Mouse (Mus musculus) liver, embryonic 14.5 days (tissue): ENCODE measurements around the gene Atp6ap1l. TPM values are rescaled to one million over a fixed set of nuclear protein-coding genes. Genes with fewer than 3 reads are reported as not detected.

Experiments
- ATAC-seq: fragments of 200-750 bp; cut with Nextera tagmentation; 2 replicates; pipeline ENCODE4 v1.8.0; 2017; ENCODE audit warnings: moderate number of reproducible peaks, mild to moderate bottlenecking, moderate library complexity; ENCODE audit not compliant: insufficient read depth
- DNase-seq, 3 experiments: peaks; one replicate each; pipeline ENCODE4 v3.0.0-alpha.2; 2012 to 2013; ENCODE audit warnings: low read depth in 3 of 3, low spot score in 3 of 3
- H3K27ac ChIP-seq: fragments of 300-500 bp; sonication (generic); 2 replicates; pipeline ENCODE4 v1.5.1; 2014; ENCODE audit warnings: moderate library complexity, mild to moderate bottlenecking, control low read depth, inconsistent platforms
- H3K27me3 ChIP-seq: fragments of 300-500 bp; sonication (generic); 2 replicates; pipeline ENCODE4 v1.6.1; 2014; ENCODE audit warnings: mild to moderate bottlenecking, low read length, moderate library complexity; ENCODE audit not compliant: control insufficient read depth, insufficient read depth
- H3K36me3 ChIP-seq: fragments of 300-500 bp; sonication (generic); replicated peaks from 2 replicates; pipeline ENCODE4 v1.6.1; 2014; ENCODE audit warnings: low read depth; ENCODE audit not compliant: control insufficient read depth, insufficient read depth
- H3K4me1 ChIP-seq, 2 experiments: fragments of 200-500 bp in 1 of 2; fragments of 300-500 bp in 1 of 2; sonication (generic) in 1 of 2; replicated peaks; 2 replicates each; pipeline ENCODE4 v1.6.1; 2012 to 2014; ENCODE audit warnings: antibody characterized with exemption in 1 of 2, inconsistent platforms in 1 of 2, low read length in 1 of 2; ENCODE audit not compliant: control insufficient read depth in 2 of 2, insufficient read depth in 2 of 2
- H3K4me2 ChIP-seq: fragments of 300-500 bp; sonication (generic); 2 replicates; pipeline ENCODE4 v1.6.1; 2014; ENCODE audit warnings: low read depth, mild to moderate bottlenecking, control low read depth, moderate library complexity
- H3K4me3 ChIP-seq, 2 experiments: fragments of 200-500 bp in 1 of 2; fragments of 300-500 bp in 1 of 2; sonication (generic) in 1 of 2; 2 replicates each; pipeline ENCODE4 v1.5.1; 2012 to 2014; ENCODE audit warnings: low read depth in 2 of 2, low read length in 2 of 2, mild to moderate bottlenecking in 2 of 2, control low read depth in 1 of 2, inconsistent platforms in 1 of 2, moderate library complexity in 1 of 2; ENCODE audit not compliant: insufficient read depth in 1 of 2
- H3K9ac ChIP-seq: fragments of 300-500 bp; sonication (generic); replicated peaks from 2 replicates; pipeline ENCODE4 v1.6.1; 2014; ENCODE audit warnings: mild to moderate bottlenecking, control low read depth, moderate library complexity
- H3K9me3 ChIP-seq: fragments of 300-500 bp; sonication (generic); 2 replicates; pipeline ENCODE4 v1.6.1; 2016; ENCODE audit warnings: low read length, mixed read lengths; ENCODE audit not compliant: control insufficient read depth
- CTCF ChIP-seq: IDR thresholded peaks from 2 replicates; pipeline ENCODE4 v1.5.1; 2016; ENCODE audit warnings: antibody characterized with exemption, low read depth, control low read depth
- EP300 ChIP-seq: IDR thresholded peaks from 2 replicates; pipeline ENCODE4 v1.6.1; 2016; ENCODE audit warnings: antibody characterized with exemption, low read depth
- WGBS: fragments of 180-500 bp; shearing (Covaris S2); extraction: QIAGEN DNeasy Blood & Tissue Kit; methylation state at CpG from one replicate; pipeline ENCODE4 v1.1.7; 2014; ENCODE audit not compliant: insufficient replicate concordance; 5-methylcytosine and 5-hydroxymethylcytosine counted together
- polyA plus RNA-seq, 2 experiments: library from polyadenylated mRNA; depleted of rRNA in 1 of 2; stranded (reverse) in 1 of 2; unstranded in 1 of 2; fragments of >200 nt; fragmentation: Nextera tagmentation in 1 of 2; extraction: Ambion mirVana in 1 of 2; gene quantifications; 2 replicates each; pipeline versions ENCODE4 v1.2.1 to v1.2.3; 2012 to 2014

Atp6ap1l gene
- polyA plus RNA-seq (2012; rRNA removed) (not detected in 2 replicates), polyA plus RNA-seq (2014; fragmentation: Nextera tagmentation; extraction: Ambion mirVana) (not detected in 2 replicates)

DNA sequence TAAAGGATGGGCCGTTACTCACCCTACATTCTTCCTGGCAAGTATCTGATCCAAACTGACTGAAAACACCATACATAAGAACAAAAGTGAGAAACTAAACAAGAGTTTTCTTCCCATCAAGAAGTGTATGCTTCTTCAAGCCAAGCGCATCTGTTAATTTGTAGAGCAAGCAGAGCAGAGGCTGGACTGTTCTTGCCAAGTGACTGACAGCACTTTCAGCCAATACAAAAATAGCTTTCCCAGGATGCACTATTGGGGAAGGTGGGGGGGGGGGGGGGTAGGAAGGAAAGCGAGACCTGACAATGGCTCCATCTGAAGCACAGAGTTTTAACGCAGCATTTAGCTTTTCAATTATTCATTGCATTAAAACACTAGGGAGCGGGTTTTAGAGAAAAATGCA is at the start of gene Atp6ap1l:
Gene Atp6ap1l, minus strand, starts transcription at position 180 of the 400 bp plus-strand sequence.
- DNase-seq = no peak
- no peak for TF ChIP-seq CTCF
- TF ChIP-seq EP300 = no peak
- Histone ChIP-seq H3K4me3 (no peak within 1 kb of the TSS), H3K36me3 (no peaks in the 10 kb centered on the region), H3K4me2 (no peak within 1 kb of the TSS), H3K9ac (no peak within 1 kb of the TSS), H3K27ac (no peak within 1 kb of the TSS), H3K27me3 (no peaks in the 10 kb centered on the region), H3K4me1 (no peaks in the 10 kb centered on the region), H3K9me3 (no peaks in the 10 kb centered on the region)
- ATAC-seq = no peak
- WGBS = 77% methylated on average over 5 of the region's 5 CpGs

DNA sequence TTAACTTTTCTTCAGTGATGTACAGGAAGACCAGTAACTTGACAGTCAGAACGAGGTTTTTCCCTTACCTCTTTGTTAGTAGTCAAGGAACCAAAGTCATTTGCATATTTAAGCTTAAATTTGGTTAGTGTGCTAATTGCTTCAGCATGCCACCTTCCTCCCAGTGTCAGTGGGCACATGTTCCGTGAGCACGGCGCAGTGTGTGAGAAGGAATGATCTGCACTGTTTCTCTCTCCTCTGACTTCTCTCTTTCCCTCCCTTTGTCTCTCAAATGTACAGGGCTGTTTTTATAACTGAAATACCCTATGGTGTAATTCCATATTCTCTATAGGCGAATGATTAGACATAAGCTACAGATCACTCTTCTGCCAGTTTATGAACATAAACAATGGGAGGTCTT is 34.4 kb upstream of the Atp6ap1l start:
- DNase-seq = no peak
- peaks cover 13 to 19% of the 10 kb centered on the region in 2 experiments for H3K4me1 ChIP-seq
- no peaks in the 10 kb centered on the region for H3K36me3 ChIP-seq
- peak overlapping the region; percentile 40 for H3K4me2 ChIP-seq
- peak; percentile 51; the same call in 1 of the 2 replicates for ATAC-seq
- TF ChIP-seq EP300 (no peak), CTCF (no peak)
- H3K4me3 ChIP-seq = no peak overlapping the region
- no peak overlapping the region; the same call in 1 of the 2 replicates for H3K9ac ChIP-seq
- H3K27me3 ChIP-seq = no peaks in the 10 kb centered on the region
- 44% methylated on average over 5 of the region's 5 CpGs for WGBS
- peak overlapping the region; percentile 8 for H3K27ac ChIP-seq
- no peaks in the 10 kb centered on the region for H3K9me3 ChIP-seq

DNA sequence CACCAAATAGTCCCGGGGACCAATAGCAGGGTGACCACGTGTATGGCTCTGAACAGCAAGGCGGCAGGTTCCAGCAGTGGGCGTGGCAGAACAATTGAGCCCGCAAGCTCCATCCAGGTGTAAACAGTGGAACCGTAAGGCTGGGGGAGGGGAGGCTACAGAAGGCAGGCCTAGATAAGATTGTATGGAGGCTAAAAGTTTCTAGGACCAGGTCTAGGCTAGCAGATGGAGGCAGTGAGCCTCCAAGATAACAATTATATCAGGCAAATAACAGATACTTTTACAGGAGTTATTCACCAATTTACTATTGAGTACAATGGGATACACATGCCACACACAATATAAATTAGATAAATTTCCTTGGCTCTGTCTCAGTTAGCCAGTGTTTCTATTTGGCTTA is 34.0 kb upstream of the Atp6ap1l start:
- Histone ChIP-seq H3K9ac (no peak overlapping the region; the same call in 1 of the 2 replicates), H3K27ac (peak overlapping the region; percentile 8), H3K9me3 (no peaks in the 10 kb centered on the region), H3K4me3 (no peak overlapping the region), H3K4me2 (peak overlapping the region; percentile 40), H3K4me1 (peaks cover 13 to 19% of the 10 kb centered on the region in 2 experiments), H3K27me3 (no peaks in the 10 kb centered on the region), H3K36me3 (no peaks in the 10 kb centered on the region)
- WGBS = 8% methylated on average over 6 of the region's 6 CpGs
- TF ChIP-seq EP300 = peak; percentile 97
- TF ChIP-seq CTCF = 0 out of 2 replicates have a peak, but pooled peaks have one; percentile 11
- DNase-seq (peak; percentile 76 to 79 (median 76)), ATAC-seq (peak; percentile 97)

DNA sequence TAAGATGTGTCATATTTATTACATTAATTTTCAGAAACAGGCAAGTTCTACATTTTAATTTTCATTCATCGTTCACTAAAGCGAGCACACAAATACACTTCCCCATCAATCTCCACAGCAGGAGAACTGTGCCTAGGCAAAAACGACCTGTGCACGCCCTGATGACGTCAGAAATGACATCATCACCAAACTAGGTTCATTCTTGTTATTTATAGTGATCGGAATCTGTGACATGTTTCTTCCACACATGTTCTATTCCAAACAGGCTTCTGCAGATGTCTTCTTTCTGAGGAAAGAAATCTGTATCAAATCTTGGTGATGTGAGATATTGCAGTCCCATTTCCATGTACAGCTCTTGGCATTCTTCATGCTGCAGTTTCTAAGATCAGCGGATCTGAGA is 30.7 kb upstream of the Atp6ap1l start:
- no peak for ATAC-seq
- no peak overlapping the region for H3K27ac ChIP-seq
- 71% methylated on average over 7 of the region's 7 CpGs for WGBS

DNA sequence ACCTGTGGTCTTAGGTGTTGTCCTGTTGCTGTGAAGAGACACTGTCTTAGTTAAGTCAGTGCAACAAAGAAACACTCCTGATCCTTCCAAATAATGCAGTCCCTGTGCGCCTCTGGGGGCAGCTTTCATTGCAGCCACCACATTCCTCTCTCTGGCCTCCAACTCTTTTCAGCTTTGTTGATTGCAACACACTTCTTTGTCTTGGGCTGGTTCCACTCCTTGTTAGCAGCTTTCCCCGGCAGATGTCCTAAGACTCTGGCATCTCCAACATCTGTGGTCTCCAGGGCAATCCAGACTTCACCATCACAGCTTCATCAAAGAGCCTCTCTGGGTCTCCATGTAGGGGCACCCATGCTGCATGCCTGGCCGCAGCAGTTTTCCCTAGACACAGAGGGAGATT is 28.1 kb upstream of the Atp6ap1l start:
- DNase-seq = no peak
- TF ChIP-seq CTCF (no peak), EP300 (no peak)

More for the DNA sequence above, 30.7 kb upstream of the Atp6ap1l start:
- Histone ChIP-seq H3K9me3 (no peaks in the 10 kb centered on the region), H3K36me3 (no peaks in the 10 kb centered on the region), H3K4me1 (peaks cover 13 to 19% of the 10 kb centered on the region in 2 experiments), H3K9ac (no peak overlapping the region), H3K27me3 (no peaks in the 10 kb centered on the region), H3K4me3 (no peak overlapping the region), H3K4me2 (no peak overlapping the region)
- no peak for TF ChIP-seq CTCF
- no peak for TF ChIP-seq EP300
- no peak for DNase-seq

More for the DNA sequence above, 28.1 kb upstream of the Atp6ap1l start:
- no peaks in the 10 kb centered on the region for H3K9me3 ChIP-seq
- WGBS = 73% methylated on average over 3 of the region's 3 CpGs
- H3K4me3 ChIP-seq = no peak overlapping the region
- H3K27me3 ChIP-seq = no peaks in the 10 kb centered on the region
- no peaks in the 10 kb centered on the region for H3K4me1 ChIP-seq
- no peak for ATAC-seq
- no peaks in the 10 kb centered on the region for H3K36me3 ChIP-seq
- no peak overlapping the region for H3K4me2 ChIP-seq
- no peak overlapping the region for H3K9ac ChIP-seq
- H3K27ac ChIP-seq = no peak overlapping the region
